Mouse (Mus musculus): ENCODE data around the gene Tnfrsf11a. TPM values are rescaled to one million over a fixed set of nuclear protein-coding genes. Genes with fewer than 3 reads are reported as not detected.
"Not testable (repeated sequence)": the region's sequence is repeated elsewhere in the genome, so short reads cannot be mapped to it uniquely, and the experiment has no call there.

Gene Tnfrsf11a
- total RNA-seq, 2 experiments from 2014 or later = 1.9 to 2.0 TPM

DNA sequence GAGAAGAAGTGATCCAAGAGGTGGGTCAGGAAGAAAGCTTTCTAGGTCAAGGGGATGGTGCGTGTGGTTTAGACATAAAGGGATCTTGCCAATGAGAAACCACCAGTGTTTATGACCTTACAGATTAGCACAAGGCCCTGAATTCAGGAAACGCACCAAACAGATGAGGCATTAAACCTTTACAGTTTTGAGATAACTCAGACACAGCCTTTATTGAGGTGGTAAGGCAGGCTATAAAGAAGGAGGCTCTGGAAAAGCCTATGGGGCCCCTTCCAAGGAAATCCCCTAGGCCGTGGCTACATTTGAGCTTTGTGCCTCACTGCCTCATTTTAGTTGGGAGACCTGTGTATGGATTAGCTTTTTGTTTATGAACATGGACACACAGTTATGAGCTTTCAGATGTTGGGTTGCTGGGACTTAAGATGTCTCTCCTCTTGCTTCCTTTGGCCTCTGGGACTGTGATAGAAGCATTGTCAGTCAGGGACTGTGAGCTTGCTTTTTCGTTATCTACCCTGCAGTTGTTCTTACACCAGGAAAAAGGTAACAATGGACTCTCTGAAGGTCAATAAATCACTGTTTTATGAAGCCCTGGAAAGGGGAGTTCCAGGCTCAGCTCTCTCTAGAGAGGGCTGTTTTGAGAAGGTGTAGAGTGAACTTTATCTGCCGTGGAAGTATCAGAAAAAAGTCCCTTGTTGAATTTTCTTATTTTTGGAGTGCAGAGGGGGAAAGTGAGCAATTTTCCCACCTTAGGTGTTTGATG lies 3.9 kb downstream of the Tnfrsf11a start:
- intact Hi-C loops (cut with DNase I) = no loop called here
- no peak for DNase-seq (ENCODE audit: low spot score)

GRCm38 (mm10) chr1:105785146-105785545 lies 4.6 kb downstream of the Tnfrsf11a start:
- intact Hi-C loops (cut with DNase I) = no loop called here
- no peak for DNase-seq (ENCODE audit: low spot score)

DNA sequence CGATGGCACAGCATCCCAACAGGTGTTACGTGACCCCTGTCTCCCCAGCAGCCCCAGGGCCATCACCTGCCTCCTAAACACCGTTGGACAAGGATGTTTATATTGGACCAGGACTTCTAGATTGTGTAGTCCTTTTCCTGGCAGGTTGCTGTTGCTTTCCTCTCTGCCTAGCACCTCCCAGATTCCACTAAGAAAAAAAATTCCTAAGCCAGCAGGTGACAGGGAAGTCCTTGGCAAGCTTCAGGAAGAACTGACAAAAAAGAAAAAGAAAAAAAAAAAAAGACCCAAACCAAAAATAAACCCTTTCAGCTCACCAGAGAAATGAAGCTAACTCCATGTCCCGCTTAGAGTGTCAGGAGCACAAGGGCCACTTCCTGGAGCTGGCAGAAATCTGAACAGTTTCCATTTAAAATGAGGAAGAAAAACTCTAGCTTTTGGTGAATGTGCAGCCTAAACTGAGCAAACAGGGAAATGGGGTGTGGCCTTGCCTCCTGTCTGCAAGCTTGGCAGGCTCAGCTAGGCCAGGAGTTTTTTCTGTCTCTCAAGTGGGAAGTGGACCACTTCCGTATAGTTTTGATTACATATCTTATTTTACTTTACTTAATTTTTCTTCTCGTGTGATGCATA lies 6.3 kb downstream of the Tnfrsf11a start:
- no peak for DNase-seq (ENCODE audit: low spot score)
- intact Hi-C loops (cut with DNase I) = no loop called here

DNA sequence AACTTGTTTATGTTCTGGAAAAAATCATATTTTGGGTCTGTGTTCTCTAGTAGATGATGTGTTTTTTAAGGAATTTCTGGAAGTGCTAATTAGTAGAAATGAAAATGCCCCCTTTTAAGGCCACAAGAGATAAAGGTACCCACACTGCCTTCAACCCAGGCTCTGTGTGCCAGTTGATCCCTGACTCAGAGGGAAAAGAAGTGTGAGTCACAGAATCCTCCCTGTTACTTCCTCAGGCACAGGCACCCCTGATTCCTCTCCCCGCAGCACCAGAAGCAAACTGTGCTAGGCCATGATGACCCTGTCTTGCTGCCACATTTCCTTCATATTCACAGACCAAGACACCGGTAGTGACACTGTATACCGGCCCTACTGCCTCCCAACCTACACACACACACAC lies 9.6 kb downstream of the Tnfrsf11a start:
- no peak for DNase-seq (ENCODE audit: low spot score)
- intact Hi-C loops (cut with DNase I) = no loop called here

GRCm38 (mm10) chr1:105794670-105795069 lies 14.2 kb downstream of the Tnfrsf11a start:
- intact Hi-C loops (cut with DNase I) = no loop called here
- DNase-seq (ENCODE audit: low spot score) = no peak

DNA sequence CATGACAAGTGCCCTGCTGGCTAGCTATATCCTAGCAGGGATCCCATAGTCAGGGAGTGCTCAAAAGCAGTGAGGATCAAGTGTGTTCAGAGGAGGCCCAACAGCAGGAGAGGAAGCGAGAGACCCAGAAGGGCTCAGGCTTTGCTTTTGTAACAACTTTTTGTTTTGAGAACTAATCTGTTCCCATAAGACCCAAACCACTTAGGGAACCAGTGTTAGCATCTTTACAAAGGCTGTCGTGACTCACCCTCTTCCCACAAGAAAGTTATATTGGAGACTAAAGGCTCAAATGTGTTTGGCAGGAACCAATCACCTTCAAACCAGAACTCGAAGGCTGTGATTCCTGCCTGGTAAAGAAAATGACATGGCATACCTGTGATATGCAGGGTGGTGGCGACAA lies 15.2 kb downstream of the Tnfrsf11a start:
- intact Hi-C loops (cut with DNase I) = no loop called here
- DNase-seq (ENCODE audit: low spot score) = no peak

GRCm38 (mm10) chr1:105800570-105800969 lies 20.1 kb downstream of the Tnfrsf11a start:
- no peak for DNase-seq (ENCODE audit: low spot score)
- intact Hi-C loops (cut with DNase I) = no loop called here

- DNase-seq (ENCODE audit: low spot score) = no peak
- intact Hi-C loops (cut with DNase I) = no loop called here
These were observed 20.7 kb downstream of the Tnfrsf11a start for GRCm38 (mm10) chr1:105801252-105801651.

GRCm38 (mm10) chr1:105802941-105803340 lies 22.4 kb downstream of the Tnfrsf11a start:
- intact Hi-C loops (cut with DNase I) = no loop called here
- DNase-seq (ENCODE audit: low spot score) = no peak

DNA sequence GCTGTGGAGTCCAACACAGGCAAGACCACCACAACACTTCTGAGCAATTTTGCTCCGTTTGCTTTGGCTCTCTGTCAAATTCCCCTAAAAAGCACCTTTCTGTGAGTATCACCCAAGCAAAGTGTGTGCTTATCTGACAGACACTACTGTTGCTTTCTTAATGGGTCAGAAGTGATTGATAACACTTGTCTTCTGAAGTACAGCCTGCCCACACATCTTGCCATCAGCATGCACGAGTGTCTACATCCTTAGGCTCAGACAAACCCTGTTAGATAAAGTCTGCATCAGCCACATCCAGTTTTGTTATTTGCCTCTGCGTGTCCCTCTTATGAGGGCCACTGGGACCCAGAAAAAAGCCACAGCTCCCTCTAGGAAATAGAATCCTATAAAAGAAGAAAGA lies 23.8 kb downstream of the Tnfrsf11a start:
- no peak for DNase-seq (ENCODE audit: low spot score)
- intact Hi-C loops (cut with DNase I) = no loop called here

GRCm38 (mm10) chr1:105805565-105805964 lies 25.0 kb downstream of the Tnfrsf11a start:
- intact Hi-C loops (cut with DNase I) = no loop called here

DNA sequence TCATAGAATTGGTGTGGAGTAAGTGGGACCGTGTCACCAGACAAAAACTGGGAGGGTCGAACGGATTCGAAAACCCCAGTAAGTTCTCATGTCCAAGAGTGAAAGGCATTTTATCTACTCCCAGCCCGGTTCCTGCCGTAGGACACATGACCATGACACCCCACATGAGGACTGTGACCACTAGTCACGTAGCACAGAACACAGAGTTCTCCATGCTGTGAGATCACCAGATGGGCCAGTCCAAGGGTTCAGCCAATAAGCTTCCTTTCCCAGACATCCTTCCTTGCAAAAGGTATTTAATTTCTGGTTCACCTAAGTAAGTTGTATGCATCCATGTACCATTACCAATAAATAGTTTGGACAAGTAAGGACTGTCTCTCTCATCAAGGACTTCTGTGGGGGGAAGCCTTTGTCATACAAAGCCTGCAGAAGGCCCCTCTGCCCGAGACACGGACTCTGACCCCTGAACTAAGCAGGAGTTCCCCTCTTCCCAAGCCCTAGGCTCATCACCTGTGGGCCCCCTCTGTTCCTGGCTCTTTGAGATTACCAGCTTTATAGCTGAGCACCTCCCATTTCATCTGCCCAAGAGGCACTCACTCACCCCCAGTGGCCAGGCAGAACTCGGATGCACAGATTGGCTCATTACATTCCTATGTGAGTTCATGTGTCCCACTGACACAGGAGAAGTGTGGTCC lies 26.7 kb downstream of the Tnfrsf11a start:
- intact Hi-C loops (cut with DNase I) = no loop called here
- DNase-seq (ENCODE audit: low spot score) = no peak

More at GRCm38 (mm10) chr1:105805565-105805964, 25.0 kb downstream of the Tnfrsf11a start:
- no peak for DNase-seq (ENCODE audit: low spot score)

DNA sequence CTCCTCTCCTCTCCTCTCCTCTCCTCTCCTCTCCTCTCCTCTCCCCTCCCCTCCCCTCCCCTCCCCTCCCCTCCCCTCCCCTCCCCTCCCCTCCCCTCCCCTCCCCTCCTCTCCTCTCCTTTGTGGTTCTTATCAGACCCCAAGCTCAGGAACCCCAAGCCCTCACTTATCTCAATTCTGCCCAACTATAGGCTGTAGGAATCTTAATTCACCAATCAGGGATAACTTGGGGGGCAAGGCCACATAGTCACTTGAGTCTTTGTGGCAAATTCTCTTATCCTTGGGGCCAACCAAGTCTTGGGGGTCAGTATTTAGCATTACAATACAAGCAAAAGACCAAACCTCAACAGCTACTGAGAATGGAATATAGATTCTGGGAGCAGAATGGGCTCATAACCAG lies 31.5 kb downstream of the Tnfrsf11a start:
- DNase-seq (ENCODE audit: low spot score); intact Hi-C loops (cut with DNase I): not testable (repeated sequence)

DNA sequence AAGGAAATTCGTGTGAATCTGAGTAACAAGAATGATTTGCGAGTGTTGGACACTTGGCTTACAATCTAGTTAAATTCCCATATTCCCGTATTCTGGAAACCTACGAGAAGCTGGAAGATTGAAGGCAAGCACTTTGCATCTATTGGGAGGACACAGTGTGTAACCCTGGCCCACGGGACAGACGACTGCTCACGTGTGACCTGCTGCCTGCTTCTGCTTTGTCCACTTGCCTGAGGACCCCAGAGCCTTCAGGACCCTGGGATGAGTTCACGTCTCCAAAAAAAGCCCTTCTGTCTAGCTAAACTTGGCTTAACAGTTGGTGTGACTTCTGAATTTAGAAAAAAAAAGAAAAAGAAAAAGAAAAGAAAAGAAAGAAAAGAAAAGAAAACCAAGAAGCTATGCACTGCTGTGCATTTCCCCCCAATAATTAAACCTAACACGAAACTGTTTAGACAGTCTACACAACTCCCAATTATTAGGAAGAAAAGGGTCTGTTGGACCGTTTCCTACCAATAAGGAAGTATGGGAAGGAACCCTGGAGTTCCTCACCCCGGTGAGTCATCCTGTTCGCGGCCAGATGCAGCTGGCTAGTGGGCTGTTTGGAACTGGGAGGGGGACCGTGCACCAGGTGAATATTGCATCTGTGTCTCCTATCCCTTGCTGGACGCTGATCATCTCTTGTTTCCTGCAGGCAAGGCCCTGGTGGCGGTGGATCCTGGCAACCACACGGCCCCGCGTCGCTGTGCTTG lies 32.6 kb downstream of the Tnfrsf11a start:
- intact Hi-C loops (cut with DNase I) = no loop called here
- no peak for DNase-seq (ENCODE audit: low spot score)

DNA sequence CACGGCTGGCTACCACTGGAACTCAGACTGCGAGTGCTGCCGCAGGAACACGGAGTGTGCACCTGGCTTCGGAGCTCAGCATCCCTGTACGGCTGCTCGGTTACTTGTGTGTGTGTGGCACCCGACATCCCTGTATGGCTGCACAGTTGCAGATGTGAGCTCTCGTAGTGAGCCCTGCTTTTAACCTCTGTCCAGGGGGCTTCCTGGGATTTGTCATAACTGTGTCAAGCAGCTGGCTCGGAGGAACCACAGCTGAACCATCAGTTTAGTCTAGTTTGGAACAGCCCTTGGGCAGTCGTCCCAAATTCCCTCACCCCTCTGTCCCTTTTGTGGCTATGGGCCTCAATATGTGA lies 33.2 kb downstream of the Tnfrsf11a start:
- no peak for DNase-seq (ENCODE audit: low spot score)
- intact Hi-C loops (cut with DNase I) = no loop called here

GRCm38 (mm10) chr1:105814402-105815270 lies 34.1 kb downstream of the Tnfrsf11a start:
- intact Hi-C loops (cut with DNase I) = no loop called here
- DNase-seq (ENCODE audit: low spot score) = no peak

DNA sequence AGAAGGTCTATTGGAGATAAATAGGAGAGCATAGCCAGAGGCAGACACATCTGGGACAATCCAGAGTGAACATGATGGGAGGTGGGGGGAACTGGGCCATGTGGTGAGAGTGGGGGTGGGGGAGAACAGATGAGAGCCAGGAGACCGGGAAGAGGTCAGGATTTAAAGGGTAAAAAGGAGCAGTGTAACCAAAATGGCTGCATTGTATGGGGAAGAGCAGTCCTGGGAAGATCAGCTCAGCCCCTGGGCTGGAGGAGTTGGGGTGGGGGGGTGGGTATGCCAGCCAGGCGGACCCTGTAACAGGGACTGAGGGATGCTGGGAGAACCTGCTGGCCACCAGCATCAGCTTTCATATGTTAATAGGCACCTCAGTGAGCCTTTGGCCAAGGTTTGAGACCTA lies 34.8 kb downstream of the Tnfrsf11a start:
- no peak for DNase-seq (ENCODE audit: low spot score)
- intact Hi-C loops (cut with DNase I) = no loop called here

GRCm38 (mm10) chr1:105815736-105816135 lies 35.2 kb downstream of the Tnfrsf11a start:
- no peak for DNase-seq (ENCODE audit: low spot score)
- intact Hi-C loops (cut with DNase I) = no loop called here

- no peak for DNase-seq (ENCODE audit: low spot score)
- intact Hi-C loops (cut with DNase I) = no loop called here
These were observed 38.5 kb downstream of the Tnfrsf11a start for GRCm38 (mm10) chr1:105819031-105819430.

DNA sequence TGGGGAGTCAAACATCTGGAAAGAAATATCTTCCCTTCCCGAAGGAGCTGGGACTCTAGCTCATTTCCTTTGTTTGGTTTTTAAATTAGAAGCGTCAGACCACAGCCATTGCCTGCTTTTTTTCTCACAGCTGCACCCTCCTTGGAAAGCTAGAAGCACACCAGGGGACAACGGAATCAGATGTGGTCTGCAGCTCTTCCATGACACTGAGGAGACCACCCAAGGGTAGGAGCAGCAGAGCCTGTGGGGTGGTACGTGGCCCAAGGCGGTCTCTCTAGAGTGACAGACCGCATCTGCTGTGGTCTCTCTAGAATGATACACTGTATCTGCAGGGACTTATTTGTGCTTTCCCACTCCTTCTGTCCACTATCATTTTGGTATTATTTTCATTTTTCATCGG lies 39.2 kb downstream of the Tnfrsf11a start:
- DNase-seq (ENCODE audit: low spot score) = no peak
- intact Hi-C loops (cut with DNase I) = no loop called here

Data from heart, postnatal 25 days (tissue).